Mouse (Mus musculus) MEL (cell line): ENCODE measurements around the gene Ift27. TPM values are rescaled to one million over a fixed set of nuclear protein-coding genes. Genes with fewer than 3 reads are reported as not detected.

Experiments used
- DNase-seq: peaks from one replicate; pipeline ENCODE4 v3.0.0; 2011; ENCODE audit warnings: low read depth, low spot score
- H3K27ac ChIP-seq: 2 replicates; pipeline ENCODE4 v1.5.1; 2012; ENCODE audit warnings: low read depth, mild to moderate bottlenecking, control low read depth, low read length, moderate library complexity; ENCODE audit not compliant: control insufficient read depth
- H3K27me3 ChIP-seq, 2 experiments: fragments of 150-350 bp in 1 of 2; sonication (generic) in 1 of 2; 2 replicates each; pipeline ENCODE4 v1.6.1; 2012; ENCODE audit warnings: low read length in 2 of 2, mild to moderate bottlenecking in 2 of 2, improper control_type of control experiment in 1 of 2, moderate library complexity in 1 of 2; ENCODE audit not compliant: insufficient read depth in 2 of 2, control insufficient read depth in 1 of 2
- H3K36me3 ChIP-seq, 2 experiments: 2 replicates each; pipeline ENCODE4 v1.6.1; 2012 to 2014; ENCODE audit warnings: low read length in 2 of 2, improper control_type of control experiment in 1 of 2, inconsistent platforms in 1 of 2, mild to moderate bottlenecking in 1 of 2; ENCODE audit not compliant: insufficient read depth in 2 of 2, control insufficient read depth in 1 of 2
- H3K4me1 ChIP-seq, 2 experiments: fragments of 150-350 bp in 1 of 2; sonication (generic) in 1 of 2; 2 replicates each; pipeline ENCODE4 v1.6.1; 2012; ENCODE audit warnings: low read length in 2 of 2, improper control_type of control experiment in 1 of 2, mild to moderate bottlenecking in 1 of 2; ENCODE audit not compliant: insufficient read depth in 2 of 2, control insufficient read depth in 1 of 2
- H3K4me3 ChIP-seq, 2 experiments: fragments of 150-350 bp in 1 of 2; sonication (generic) in 1 of 2; 2 replicates each; pipeline ENCODE4 v1.5.1; 2012; ENCODE audit warnings: low read depth in 2 of 2, low read length in 2 of 2, mild to moderate bottlenecking in 2 of 2, moderate library complexity in 2 of 2, control low read depth in 1 of 2, improper control_type of control experiment in 1 of 2; ENCODE audit not compliant: control insufficient read depth in 1 of 2, insufficient read depth in 1 of 2
- H3K79me2 ChIP-seq: 2 replicates; pipeline ENCODE4 v1.6.1; 2012; ENCODE audit warnings: mild to moderate bottlenecking, low read length, moderate library complexity; ENCODE audit not compliant: control insufficient read depth, poor library complexity, insufficient read depth
- H3K9ac ChIP-seq: 2 replicates; pipeline ENCODE4 v1.6.1; 2012; ENCODE audit warnings: low read depth, mild to moderate bottlenecking, control low read depth, low read length, moderate library complexity; ENCODE audit not compliant: control insufficient read depth, poor library complexity, severe bottlenecking
- H3K9me3 ChIP-seq: fragments of 150-350 bp; sonication (generic); replicated peaks from 2 replicates; pipeline ENCODE4 v1.6.1; 2012; ENCODE audit warnings: mild to moderate bottlenecking, low read length, improper control_type of control experiment, moderate library complexity; ENCODE audit not compliant: insufficient read depth
- BHLHE40 ChIP-seq: IDR thresholded peaks from 2 replicates; pipeline ENCODE4 v1.6.1; 2012; ENCODE audit warnings: low read depth, mild to moderate bottlenecking, inconsistent platforms, low read length, improper control_type of control experiment, borderline replicate concordance
- CHD1 ChIP-seq: IDR thresholded peaks from 2 replicates; pipeline ENCODE4 v1.6.1; 2012; ENCODE audit warnings: low read depth, mild to moderate bottlenecking, inconsistent platforms, low read length, improper control_type of control experiment
- CTCF ChIP-seq, 3 experiments: IDR thresholded peaks in 2 of 3; conservative IDR thresholded peaks in 1 of 3; 2 replicates each; pipeline ENCODE4 v1.5.1; 2011 to 2012; ENCODE audit warnings: low read length in 3 of 3, low read depth in 2 of 3, mild to moderate bottlenecking in 2 of 3, improper control_type of control experiment in 1 of 3, inconsistent platforms in 1 of 3, mixed read lengths in 1 of 3, moderate library complexity in 1 of 3; ENCODE audit not compliant: control insufficient read depth in 1 of 3, insufficient read depth in 1 of 3, poor library complexity in 1 of 3, severe bottlenecking in 1 of 3
- ELF1 ChIP-seq: IDR thresholded peaks from 2 replicates; pipeline ENCODE4 v1.6.1; 2014; ENCODE audit warnings: low read depth, mild to moderate bottlenecking, inconsistent platforms, low read length, improper control_type of control experiment, moderate library complexity
- EP300 ChIP-seq, 2 experiments: IDR thresholded peaks; 2 replicates each; pipeline ENCODE4 v1.6.1; 2011; ENCODE audit warnings: improper control_type of control experiment in 2 of 2, low read length in 2 of 2, low read depth in 1 of 2, mild to moderate bottlenecking in 1 of 2
- GABPA ChIP-seq: IDR thresholded peaks from 2 replicates; pipeline ENCODE4 v1.6.1; 2012; ENCODE audit warnings: low read depth, mild to moderate bottlenecking, inconsistent platforms, low read length, improper control_type of control experiment, moderate library complexity
- GATA1 ChIP-seq: IDR thresholded peaks from 2 replicates; pipeline ENCODE4 v1.6.1; 2011; ENCODE audit warnings: low read depth, low read length, improper control_type of control experiment
- HCFC1 ChIP-seq: IDR thresholded peaks from 2 replicates; pipeline ENCODE4 v1.6.1; 2012; ENCODE audit warnings: low read depth, mild to moderate bottlenecking, inconsistent platforms, low read length, improper control_type of control experiment, moderate library complexity
- KAT2A ChIP-seq: conservative IDR thresholded peaks from 2 replicates; pipeline ENCODE4 v1.6.1; 2012; ENCODE audit warnings: low read depth, low read length, improper control_type of control experiment, inconsistent platforms
- MAX ChIP-seq: IDR thresholded peaks from 2 replicates; pipeline ENCODE4 v1.6.1; 2011; ENCODE audit warnings: low read length, improper control_type of control experiment
- MAZ ChIP-seq: IDR thresholded peaks from 2 replicates; pipeline ENCODE4 v1.6.1; 2012; ENCODE audit warnings: low read depth, mild to moderate bottlenecking, inconsistent platforms, low read length, improper control_type of control experiment
- MYB ChIP-seq: IDR thresholded peaks from 2 replicates; pipeline ENCODE4 v1.6.1; 2011; ENCODE audit warnings: mild to moderate bottlenecking, low read depth, low read length, improper control_type of control experiment
- MYC ChIP-seq: IDR thresholded peaks from 2 replicates; pipeline ENCODE4 v1.6.1; 2011; ENCODE audit warnings: low read depth, mild to moderate bottlenecking, low read length, improper control_type of control experiment, moderate library complexity
- NELFE ChIP-seq: IDR thresholded peaks from 2 replicates; pipeline ENCODE4 v1.6.1; 2011; ENCODE audit warnings: low read depth, low read length, improper control_type of control experiment
- NRF1 ChIP-seq: IDR thresholded peaks from 2 replicates; pipeline ENCODE4 v1.6.1; 2014; ENCODE audit warnings: low read depth, mild to moderate bottlenecking, inconsistent platforms, low read length, improper control_type of control experiment, moderate library complexity; ENCODE audit not compliant: poor library complexity, insufficient read depth, severe bottlenecking
- POLR2A ChIP-seq, 2 experiments: IDR thresholded peaks; 2 replicates each; pipeline ENCODE4 v1.6.1; 2011 to 2012; ENCODE audit warnings: low read length in 2 of 2, mild to moderate bottlenecking in 2 of 2, control low read depth in 1 of 2, improper control_type of control experiment in 1 of 2, low read depth in 1 of 2, moderate library complexity in 1 of 2; ENCODE audit not compliant: control insufficient read depth in 1 of 2, insufficient read depth in 1 of 2, poor library complexity in 1 of 2
- POLR2AphosphoS2 ChIP-seq: IDR thresholded peaks from 2 replicates; pipeline ENCODE4 v1.6.1; 2011; ENCODE audit warnings: low read length, improper control_type of control experiment
- POLR2AphosphoS5 ChIP-seq: IDR thresholded peaks from 2 replicates; pipeline ENCODE4 v1.6.1; 2012; ENCODE audit warnings: low read depth, borderline replicate concordance, mild to moderate bottlenecking, inconsistent platforms, low read length, moderate library complexity, mixed read lengths
- RCOR1 ChIP-seq: IDR thresholded peaks from 2 replicates; pipeline ENCODE4 v1.6.1; 2012; ENCODE audit warnings: low read depth, mild to moderate bottlenecking, inconsistent platforms, low read length, improper control_type of control experiment
- SIN3A ChIP-seq: IDR thresholded peaks from 2 replicates; pipeline ENCODE4 v1.6.1; 2012; ENCODE audit warnings: low read length, improper control_type of control experiment, inconsistent platforms
- SMC3 ChIP-seq: IDR thresholded peaks from 2 replicates; pipeline ENCODE4 v1.6.1; 2011; ENCODE audit warnings: low read depth, low read length, improper control_type of control experiment
- TAL1 ChIP-seq: IDR thresholded peaks from 2 replicates; pipeline ENCODE4 v1.6.1; 2012; ENCODE audit warnings: mild to moderate bottlenecking, inconsistent platforms, low read length, moderate library complexity, mixed read lengths
- TBP ChIP-seq: IDR thresholded peaks from 2 replicates; pipeline ENCODE4 v1.8.0; 2011; ENCODE audit warnings: low read depth, low read length, improper control_type of control experiment
- UBTF ChIP-seq: IDR thresholded peaks from 2 replicates; pipeline ENCODE4 v1.6.1; 2012; ENCODE audit warnings: low read depth, mild to moderate bottlenecking, inconsistent platforms, low read length, improper control_type of control experiment, moderate library complexity, borderline replicate concordance; ENCODE audit not compliant: insufficient read depth
- USF1 ChIP-seq: IDR thresholded peaks from 2 replicates; pipeline ENCODE4 v1.6.1; 2014; ENCODE audit warnings: low read depth, mild to moderate bottlenecking, inconsistent platforms, low read length, improper control_type of control experiment, moderate library complexity
- USF2 ChIP-seq, 2 experiments: IDR thresholded peaks; 2 replicates each; pipeline ENCODE4 v1.6.1; 2011 to 2012; ENCODE audit warnings: improper control_type of control experiment in 2 of 2, low read length in 2 of 2, borderline replicate concordance in 1 of 2, inconsistent platforms in 1 of 2, low read depth in 1 of 2, mild to moderate bottlenecking in 1 of 2; ENCODE audit not compliant: insufficient read depth in 1 of 2
- ZC3H11A ChIP-seq: IDR thresholded peaks from 2 replicates; pipeline ENCODE4 v1.6.1; 2012; ENCODE audit warnings: low read depth, mild to moderate bottlenecking, inconsistent platforms, low read length, improper control_type of control experiment
- ZKSCAN1 ChIP-seq: IDR thresholded peaks from 2 replicates; pipeline ENCODE4 v1.6.1; 2012; ENCODE audit warnings: low read depth, mild to moderate bottlenecking, inconsistent platforms, low read length, improper control_type of control experiment, moderate library complexity
- ZMIZ1 ChIP-seq: IDR thresholded peaks from 2 replicates; pipeline ENCODE4 v1.6.1; 2012; ENCODE audit warnings: low read depth, mild to moderate bottlenecking, inconsistent platforms, low read length, improper control_type of control experiment, moderate library complexity
- ZNF384 ChIP-seq: IDR thresholded peaks from 2 replicates; pipeline ENCODE4 v1.6.1; 2012; ENCODE audit warnings: low read depth, mild to moderate bottlenecking, inconsistent platforms, low read length, improper control_type of control experiment
- polyA plus RNA-seq, 2 experiments: library from polyadenylated mRNA; stranded (reverse) in 1 of 2; unstranded in 1 of 2; fragments of >175 nt in 1 of 2; fragments of >200 nt in 1 of 2; gene quantifications; 2 replicates each; pipeline versions ENCODE4 v1.2.1 to v1.2.4; 2012; ENCODE audit warnings: low replicate concordance in 2 of 2, low read depth in 1 of 2; ENCODE audit not compliant: insufficient read length in 2 of 2, insufficient read depth in 1 of 2, missing spikeins in 1 of 2
- total RNA-seq: library from RNA; depleted of rRNA; stranded (reverse); fragments of 300-350 nt; gene quantifications from 2 replicates; pipeline ENCODE4 v1.2.3, GENCODE M21; 2012

The Ift27 gene
- total and polyA plus RNA-seq, 3 experiments = 10.4 to 18.0 TPM; not detected in 1

DNA sequence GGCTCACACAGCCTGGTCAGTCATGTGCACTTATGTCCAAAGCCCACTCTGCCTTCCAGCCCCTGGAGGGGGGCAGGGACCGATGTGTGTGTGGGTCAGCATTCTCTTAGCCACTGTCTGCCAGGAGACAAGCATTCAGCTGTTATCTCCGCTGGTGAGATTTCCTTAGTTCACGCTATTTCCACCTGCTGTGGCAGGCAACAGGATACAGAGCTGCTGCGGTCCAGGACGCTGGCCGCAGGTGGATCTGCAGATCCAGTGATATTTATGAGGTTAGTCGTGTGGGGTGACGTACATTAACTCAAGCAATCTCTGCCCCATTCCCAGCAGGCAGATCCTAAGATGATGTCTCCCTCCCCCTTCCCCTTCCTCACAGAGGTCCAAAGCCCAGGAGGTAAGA lies 37.5 kb upstream of the Ift27 start:
- Histone ChIP-seq H3K36me3 (no peaks in the 10 kb centered on the region), H3K9me3 (no peaks in the 10 kb centered on the region), H3K27me3 (no peaks in the 10 kb centered on the region), H3K4me1 (no peaks in the 10 kb centered on the region)
- DNase-seq = no peak
- TF ChIP-seq NELFE (no peak), MYB (no peak), MAZ (no peak), GATA1 (no peak), USF1 (no peak), GABPA (no peak), RCOR1 (no peak), KAT2A (no peak), NRF1 (no peak), POLR2AphosphoS5 (no peak), MAX (no peak), UBTF (no peak), ZKSCAN1 (no peak), POLR2A (IDR thresholded peaks at IDR 0.05; ENCODE audit: control insufficient read depth in 1 of 2, insufficient read depth in 1 of 2, low read depth in 1 of 2, low read length in 2 of 2, poor library complexity in 1 of 2) (no peak), POLR2AphosphoS2 (no peak), ZMIZ1 (no peak)
- TF ChIP-seq, all 39 proteins: peak for 0
- no peak overlapping the region for H3K27ac ChIP-seq
- H3K79me2 ChIP-seq = no peaks in the 10 kb centered on the region
- no peak overlapping the region for H3K4me3 ChIP-seq
- H3K9ac ChIP-seq = no peak overlapping the region

DNA sequence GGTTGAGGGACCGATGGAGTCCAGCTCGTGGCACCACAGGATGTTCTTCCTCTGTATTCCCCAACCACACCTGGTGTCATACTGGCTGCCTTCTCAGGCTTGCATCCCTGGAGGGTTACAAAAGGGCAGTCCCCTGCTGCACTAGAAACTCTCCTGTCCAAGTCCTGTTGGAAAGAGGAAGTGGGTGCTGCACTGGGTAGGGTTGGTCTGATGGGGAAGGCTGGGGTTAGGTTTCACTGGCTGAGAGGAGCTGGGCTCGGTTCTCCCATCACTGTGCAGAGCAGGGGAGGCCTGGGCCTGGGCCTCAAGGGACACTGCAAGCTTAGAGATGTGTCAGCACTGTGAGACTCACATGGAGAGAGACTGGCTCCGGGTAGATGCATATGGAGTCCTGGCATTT lies 36.3 kb upstream of the Ift27 start:
- Histone ChIP-seq H3K4me1 (no peaks in the 10 kb centered on the region), H3K9ac (no peak overlapping the region), H3K27ac (no peak overlapping the region), H3K4me3 (no peak overlapping the region), H3K36me3 (no peaks in the 10 kb centered on the region), H3K9me3 (no peaks in the 10 kb centered on the region), H3K79me2 (no peaks in the 10 kb centered on the region)
- DNase-seq = peak; percentile 11
- TF ChIP-seq SMC3 (no peak), CTCF (IDR thresholded peaks at IDR 0.05 in 2 of 3, conservative IDR thresholded peaks at IDR 0.05 in 1 of 3; ENCODE audit: control insufficient read depth in 1 of 3, insufficient read depth in 1 of 3, low read depth in 2 of 3, low read length in 3 of 3, poor library complexity in 1 of 3, severe bottlenecking in 1 of 3) (no peak), MAZ (no peak), ZMIZ1 (no peak), KAT2A (no peak), EP300 (IDR thresholded peaks at IDR 0.05; ENCODE audit: low read depth in 1 of 2, low read length in 2 of 2) (no peak), BHLHE40 (no peak), CHD1 (no peak), USF2 (IDR thresholded peaks at IDR 0.05; ENCODE audit: borderline replicate concordance in 1 of 2, insufficient read depth in 1 of 2, low read depth in 1 of 2, low read length in 2 of 2) (no peak), ZKSCAN1 (no peak), SIN3A (no peak), ZNF384 (no peak), POLR2AphosphoS5 (no peak), TBP (no peak), ELF1 (no peak), POLR2AphosphoS2 (no peak), ZC3H11A (no peak), HCFC1 (no peak), MYC (no peak), TAL1 (no peak)
- TF ChIP-seq, all 39 proteins: peak for 0
- H3K27me3 ChIP-seq = peaks cover 0 to 1% of the 10 kb centered on the region in 2 experiments; a peak in 1 of 4 replicates
